Mouse (Mus musculus) myocyte (in vitro differentiated cells): ENCODE measurements around the gene Ibsp. TPM values are rescaled to one million over a fixed set of nuclear protein-coding genes. Genes with fewer than 3 reads are reported as not detected.
A peak's percentile ranks its signal among the peaks of the same experiment; 100 is the strongest.

ENCODE experiments used
- H3K27me3 ChIP-seq: one replicate; pipeline ENCODE4 v1.6.1; 2011; ENCODE audit not compliant: control insufficient read depth, insufficient read depth, insufficient read length
- H3K36me3 ChIP-seq: one replicate; pipeline ENCODE4 v1.6.1; 2011; ENCODE audit not compliant: control insufficient read depth, insufficient read depth
- H3K4me2 ChIP-seq: one replicate; pipeline ENCODE4 v1.6.1; 2011; ENCODE audit warnings: low read depth, control low read depth
- H3K4me3 ChIP-seq: one replicate; pipeline ENCODE4 v1.5.1; 2011; ENCODE audit warnings: mild to moderate bottlenecking, control low read depth, moderate library complexity
- H3K79me2 ChIP-seq: one replicate; pipeline ENCODE4 v1.6.1; 2011; ENCODE audit not compliant: control insufficient read depth, insufficient read depth
- H3ac ChIP-seq: one replicate; pipeline ENCODE4 v1.6.1; 2011; ENCODE audit not compliant: control insufficient read depth, insufficient read length
- CEBPB ChIP-seq: IDR thresholded peaks from 2 replicates; pipeline ENCODE4 v1.6.1; 2011; ENCODE audit warnings: mild to moderate bottlenecking, moderate library complexity; ENCODE audit not compliant: poor library complexity, insufficient read depth, severe bottlenecking
- E2F4 ChIP-seq: IDR thresholded peaks from one replicate; pipeline ENCODE4 v1.6.1; 2011; ENCODE audit warnings: mild to moderate bottlenecking, control low read depth, moderate library complexity; ENCODE audit not compliant: insufficient read depth
- MAX ChIP-seq: IDR thresholded peaks from one replicate; pipeline ENCODE4 v1.6.1; 2011; ENCODE audit warnings: low read depth, mild to moderate bottlenecking, control low read depth
- MYOD1 ChIP-seq, 3 experiments: IDR thresholded peaks; one replicate each; pipeline ENCODE4 v1.6.1; 2011; ENCODE audit warnings: control low read depth in 2 of 3, low read depth in 2 of 3, mild to moderate bottlenecking in 2 of 3, moderate library complexity in 1 of 3; ENCODE audit not compliant: insufficient read length in 2 of 3, control insufficient read depth in 1 of 3
- MYOG ChIP-seq, 3 experiments: IDR thresholded peaks; one replicate each; pipeline ENCODE4 v1.6.1; 2011; ENCODE audit warnings: control low read depth in 2 of 3, low read depth in 2 of 3, mild to moderate bottlenecking in 2 of 3; ENCODE audit not compliant: insufficient read length in 2 of 3, control insufficient read depth in 1 of 3, insufficient read depth in 1 of 3
- POLR2A ChIP-seq: IDR thresholded peaks from one replicate; pipeline ENCODE4 v1.6.1; 2011; ENCODE audit warnings: low read depth, mild to moderate bottlenecking, control low read depth, moderate library complexity; ENCODE audit not compliant: insufficient read length
- POLR2AphosphoS2 ChIP-seq: IDR thresholded peaks from one replicate; pipeline ENCODE4 v1.6.1; 2011; ENCODE audit warnings: low read depth, control low read depth; ENCODE audit not compliant: insufficient read length
- REST ChIP-seq: IDR thresholded peaks from one replicate; pipeline ENCODE4 v1.6.1; 2011; ENCODE audit warnings: mild to moderate bottlenecking, control low read depth, moderate library complexity; ENCODE audit not compliant: insufficient read depth, insufficient read length
- SRF ChIP-seq: IDR thresholded peaks from one replicate; pipeline ENCODE4 v1.6.1; 2011; ENCODE audit warnings: low read depth; ENCODE audit not compliant: control insufficient read depth, insufficient read length
- TCF12 ChIP-seq: IDR thresholded peaks from one replicate; pipeline ENCODE4 v1.6.1; 2011; ENCODE audit warnings: mild to moderate bottlenecking, control low read depth; ENCODE audit not compliant: poor library complexity, insufficient read depth, severe bottlenecking
- TCF3 ChIP-seq: IDR thresholded peaks from one replicate; pipeline ENCODE4 v1.6.1; 2011; ENCODE audit warnings: low read depth, control low read depth; ENCODE audit not compliant: insufficient read length
- USF1 ChIP-seq: IDR thresholded peaks from one replicate; pipeline ENCODE4 v1.6.1; 2011; ENCODE audit warnings: low read depth, mild to moderate bottlenecking, control low read depth, moderate library complexity
- polyA plus RNA-seq: library from polyadenylated mRNA; unstranded; fragments of >200 nt; fragmentation: generic; extraction: Trizol; gene quantifications from one replicate; pipeline ENCODE4 v1.2.1, GENCODE M21; 2012; ENCODE audit warnings: missing spikeins

The Ibsp gene
- polyA plus RNA-seq, result 0.02 TPM

GRCm38 (mm10) chr5:104298994-104299393 is at the start of gene Ibsp:
Gene Ibsp, plus strand, starts transcription at chr5:104299171.
- no peak within 1 kb of the TSS for H3K4me2 ChIP-seq
- no peak within 1 kb of the TSS for H3ac ChIP-seq
- TF ChIP-seq E2F4 (no peak), POLR2A (no peak), TCF12 (no peak), REST (no peak), POLR2AphosphoS2 (no peak), MAX (no peak), MYOG (IDR thresholded peaks at IDR 0.05; ENCODE audit: control insufficient read depth in 1 of 3, insufficient read depth in 1 of 3, insufficient read length in 2 of 3, low read depth in 2 of 3) (no peak), SRF (no peak), CEBPB (no peak)
- H3K36me3 ChIP-seq, result no peaks in the 10 kb centered on the region
- no peaks in the 10 kb centered on the region for H3K79me2 ChIP-seq
- H3K4me3 ChIP-seq, result no peak within 1 kb of the TSS
- H3K27me3 ChIP-seq, result peaks cover 11% of the 10 kb centered on the region

- H3K4me2 ChIP-seq, result peak overlapping the region; percentile 1
- TF ChIP-seq MAX, result no peak
- TF ChIP-seq SRF, result no peak
- no peak for TF ChIP-seq MYOG (IDR thresholded peaks at IDR 0.05; ENCODE audit: control insufficient read depth in 1 of 3, insufficient read depth in 1 of 3, insufficient read length in 2 of 3, low read depth in 2 of 3)
- no peak for TF ChIP-seq USF1
- no peak for TF ChIP-seq TCF3
- no peak for TF ChIP-seq POLR2AphosphoS2
- TF ChIP-seq MYOD1 (IDR thresholded peaks at IDR 0.05; ENCODE audit: control insufficient read depth in 1 of 3, insufficient read length in 2 of 3, low read depth in 2 of 3), result no peak
- TF ChIP-seq CEBPB, result no peak
- no peak overlapping the region for H3K4me3 ChIP-seq
- no peaks in the 10 kb centered on the region for H3K27me3 ChIP-seq
- H3ac ChIP-seq, result no peak overlapping the region
- H3K79me2 ChIP-seq, result no peaks in the 10 kb centered on the region
- no peaks in the 10 kb centered on the region for H3K36me3 ChIP-seq
Measured at GRCm38 (mm10) chr5:104251811-104252210, 47.2 kb upstream of the Ibsp start.

GRCm38 (mm10) chr5:104256585-104256984 is 42.4 kb upstream of the Ibsp start:
- no peaks in the 10 kb centered on the region for H3K27me3 ChIP-seq
- no peak overlapping the region for H3K4me2 ChIP-seq
- no peak overlapping the region for H3ac ChIP-seq
- no peak overlapping the region for H3K4me3 ChIP-seq
- TF ChIP-seq REST (no peak), CEBPB (no peak), MYOD1 (IDR thresholded peaks at IDR 0.05; ENCODE audit: control insufficient read depth in 1 of 3, insufficient read length in 2 of 3, low read depth in 2 of 3) (no peak), TCF12 (no peak), POLR2A (no peak), TCF3 (no peak), USF1 (no peak), SRF (no peak), MYOG (IDR thresholded peaks at IDR 0.05; ENCODE audit: control insufficient read depth in 1 of 3, insufficient read depth in 1 of 3, insufficient read length in 2 of 3, low read depth in 2 of 3) (no peak), MAX (no peak), E2F4 (no peak), POLR2AphosphoS2 (no peak)
- H3K79me2 ChIP-seq, result no peaks in the 10 kb centered on the region
- no peaks in the 10 kb centered on the region for H3K36me3 ChIP-seq

- Histone ChIP-seq H3ac (no peak overlapping the region), H3K79me2 (no peaks in the 10 kb centered on the region), H3K4me2 (no peak overlapping the region), H3K27me3 (no peaks in the 10 kb centered on the region), H3K4me3 (no peak overlapping the region), H3K36me3 (no peaks in the 10 kb centered on the region)
- no peak for TF ChIP-seq USF1
- no peak for TF ChIP-seq POLR2A
- no peak for TF ChIP-seq CEBPB
- TF ChIP-seq SRF, result no peak
- no peak for TF ChIP-seq E2F4
- TF ChIP-seq TCF3, result no peak
- TF ChIP-seq MAX, result no peak
- TF ChIP-seq TCF12, result no peak
- no peak for TF ChIP-seq MYOG (IDR thresholded peaks at IDR 0.05; ENCODE audit: control insufficient read depth in 1 of 3, insufficient read depth in 1 of 3, insufficient read length in 2 of 3, low read depth in 2 of 3)
- no peak for TF ChIP-seq POLR2AphosphoS2
- TF ChIP-seq MYOD1 (IDR thresholded peaks at IDR 0.05; ENCODE audit: control insufficient read depth in 1 of 3, insufficient read length in 2 of 3, low read depth in 2 of 3), result no peak
- TF ChIP-seq REST, result no peak
Measured at GRCm38 (mm10) chr5:104261908-104262461, 37.0 kb upstream of the Ibsp start.
